Mouse (Mus musculus) cerebellum, postnatal 4 days (tissue): ENCODE measurements around the gene Tenm2.

Source experiments
- DNase-seq, 2 experiments: peaks; one replicate each; pipeline ENCODE4 v3.0.0; 2022; ENCODE audit warnings: low spot score in 2 of 2, mixed read lengths in 1 of 2

Tenm2 gene

DNA sequence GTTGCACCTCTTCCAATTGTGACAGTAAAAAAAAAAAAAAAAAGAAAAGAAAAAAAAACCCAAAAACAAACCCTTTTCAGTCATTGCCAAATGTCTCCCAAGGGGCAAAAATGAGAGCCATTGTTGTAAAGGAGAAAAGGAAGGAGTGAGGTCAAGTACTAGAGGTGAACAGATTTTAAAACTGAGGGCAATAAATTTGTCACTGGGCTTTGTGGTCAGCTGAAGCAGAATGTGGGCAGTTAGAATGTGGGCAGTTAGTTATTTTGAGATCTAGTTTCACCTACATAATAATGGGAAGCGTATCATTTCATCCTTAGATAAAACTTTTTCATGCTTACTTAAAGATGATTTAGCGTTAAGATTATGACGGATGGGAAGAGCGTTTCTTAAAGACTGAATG lies 1016.2 kb downstream of the Tenm2 start:
- no peak for DNase-seq

- no peak for DNase-seq
These were observed 1021.2 kb downstream of the Tenm2 start for GRCm38 (mm10) chr11:36214589-36214988.

GRCm38 (mm10) chr11:36204381-36204780 lies 1031.4 kb downstream of the Tenm2 start:
- DNase-seq: no peak

GRCm38 (mm10) chr11:36203896-36204295 lies 1031.9 kb downstream of the Tenm2 start:
- DNase-seq: no peak

- no peak for DNase-seq
These were observed 1041.4 kb downstream of the Tenm2 start for GRCm38 (mm10) chr11:36194348-36194747.

GRCm38 (mm10) chr11:36176106-36176505 lies 1059.7 kb downstream of the Tenm2 start:
- peak in 1 of 2 experiments; percentile 50 for DNase-seq

GRCm38 (mm10) chr11:36173076-36173690 lies 1062.6 kb downstream of the Tenm2 start:
- no peak for DNase-seq

- no peak for DNase-seq
These were observed 1063.2 kb downstream of the Tenm2 start for GRCm38 (mm10) chr11:36172520-36172919.

DNA sequence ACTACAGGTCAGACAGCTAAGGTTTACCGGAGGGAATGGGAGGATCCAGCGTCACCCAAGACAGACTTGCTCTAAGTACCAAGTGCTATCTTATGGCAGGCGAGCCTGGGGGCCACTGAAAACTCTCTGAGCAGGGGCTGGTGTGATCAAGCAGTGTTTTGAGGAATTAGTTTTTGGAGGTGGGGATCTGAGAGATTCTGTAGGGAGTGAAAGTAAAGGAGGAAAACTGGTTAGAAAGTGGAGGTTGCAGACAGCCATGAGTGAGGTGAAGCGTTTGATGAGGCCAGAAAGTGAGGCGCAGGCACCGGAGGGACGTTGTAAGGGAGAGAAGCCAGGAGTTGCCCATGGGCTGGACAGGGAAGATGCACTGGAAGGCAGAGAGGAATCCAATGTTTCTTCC lies 1063.8 kb downstream of the Tenm2 start:
- no peak for DNase-seq

DNA sequence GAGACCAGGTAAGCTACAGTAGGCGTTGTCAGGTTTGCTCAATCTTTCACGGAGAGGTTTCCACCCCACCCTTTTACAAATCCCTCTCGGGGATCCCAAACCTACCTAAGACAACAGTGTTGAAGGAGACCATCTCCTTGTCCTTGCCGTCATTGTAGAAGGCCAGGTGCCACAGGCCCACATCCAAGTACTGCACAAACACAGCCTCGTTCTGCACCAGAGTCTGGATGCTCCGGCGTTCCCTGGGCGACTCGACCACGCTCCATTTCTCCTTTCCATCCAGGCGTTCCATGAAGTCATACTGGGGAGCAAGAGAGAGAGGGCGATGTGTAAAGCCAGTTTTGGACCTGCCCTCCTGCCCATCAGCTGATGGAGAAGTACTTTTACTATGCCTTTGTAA lies 1064.5 kb downstream of the Tenm2 start:
- no peak for DNase-seq

DNA sequence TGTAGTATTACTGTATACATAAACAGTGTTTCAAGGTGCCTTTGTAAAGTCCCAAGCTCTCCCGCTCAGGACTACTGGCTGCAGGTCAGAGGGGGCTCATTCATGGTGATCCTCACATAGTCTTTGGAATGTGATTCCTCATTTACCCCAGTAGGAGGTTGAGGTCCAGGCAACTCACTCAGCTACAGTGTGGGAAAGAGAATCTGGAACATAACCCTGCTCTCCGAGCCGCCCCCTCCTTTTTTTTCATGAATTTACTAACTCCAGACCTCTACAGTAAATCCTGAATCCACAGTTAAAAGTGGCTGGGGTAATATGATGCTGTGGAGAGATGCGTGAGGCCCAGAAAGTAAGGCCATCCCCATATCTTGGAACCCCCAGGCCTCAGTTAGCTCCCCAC lies 1066.0 kb downstream of the Tenm2 start:
- DNase-seq: no peak

DNA sequence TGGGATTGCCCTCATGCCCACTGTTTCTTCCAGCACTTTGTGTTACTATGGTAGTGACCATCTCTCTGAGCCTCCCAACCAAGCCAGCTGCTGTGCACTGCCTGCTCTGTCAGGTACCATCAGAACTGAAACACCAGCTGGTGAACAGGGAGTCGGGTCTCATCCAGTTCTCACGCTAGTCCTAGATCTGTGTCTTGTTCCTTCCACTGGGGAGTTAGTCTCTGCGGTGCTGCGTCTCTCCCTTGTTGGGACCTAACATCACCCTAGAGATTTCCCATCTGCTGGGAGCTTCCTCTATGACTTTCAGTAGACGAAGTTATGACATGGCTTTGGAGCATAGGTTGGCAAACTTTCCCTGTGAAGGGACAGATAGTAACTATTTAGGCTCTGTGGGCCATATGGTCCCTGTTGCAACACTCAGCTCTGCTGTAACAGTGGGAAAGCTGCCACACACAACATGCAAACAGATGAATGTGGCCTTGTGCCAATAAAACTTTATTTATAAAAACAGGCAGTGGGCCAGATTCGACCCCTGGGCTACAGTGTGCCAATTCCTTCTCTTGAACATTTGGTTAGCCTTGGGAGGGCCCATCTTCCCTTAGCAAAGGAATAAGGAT lies 1066.7 kb downstream of the Tenm2 start:
- DNase-seq: peak in 1 of 2 experiments; percentile 38

DNA sequence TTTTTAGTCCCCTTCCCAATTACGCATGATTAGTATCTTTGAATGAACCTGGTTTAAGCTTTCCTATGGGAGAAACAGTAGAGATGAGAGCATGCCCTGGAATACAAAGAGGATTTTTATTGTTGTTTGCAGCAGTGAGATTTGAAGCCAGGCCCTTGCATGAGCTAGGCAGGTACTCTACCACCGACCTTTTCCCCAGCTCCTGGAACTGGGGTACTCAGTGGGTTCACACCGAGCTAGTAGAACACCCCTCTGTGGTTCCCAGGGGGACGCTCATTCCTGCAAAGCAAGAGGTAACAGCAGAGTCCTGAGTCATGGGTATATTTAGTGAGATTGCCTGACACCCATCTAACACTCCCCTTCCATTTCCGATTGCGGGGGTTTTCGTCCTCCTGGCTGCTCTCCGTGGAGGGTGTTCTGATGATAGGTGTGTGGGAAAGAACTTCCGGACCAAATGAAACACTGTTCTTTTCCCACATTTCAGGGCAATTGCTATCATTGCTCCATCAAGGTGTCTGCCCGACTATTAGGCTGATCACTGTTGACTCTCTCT lies 1067.9 kb downstream of the Tenm2 start:
- DNase-seq: no peak

GRCm38 (mm10) chr11:36163580-36163979 lies 1072.2 kb downstream of the Tenm2 start:
- DNase-seq: no peak

DNA sequence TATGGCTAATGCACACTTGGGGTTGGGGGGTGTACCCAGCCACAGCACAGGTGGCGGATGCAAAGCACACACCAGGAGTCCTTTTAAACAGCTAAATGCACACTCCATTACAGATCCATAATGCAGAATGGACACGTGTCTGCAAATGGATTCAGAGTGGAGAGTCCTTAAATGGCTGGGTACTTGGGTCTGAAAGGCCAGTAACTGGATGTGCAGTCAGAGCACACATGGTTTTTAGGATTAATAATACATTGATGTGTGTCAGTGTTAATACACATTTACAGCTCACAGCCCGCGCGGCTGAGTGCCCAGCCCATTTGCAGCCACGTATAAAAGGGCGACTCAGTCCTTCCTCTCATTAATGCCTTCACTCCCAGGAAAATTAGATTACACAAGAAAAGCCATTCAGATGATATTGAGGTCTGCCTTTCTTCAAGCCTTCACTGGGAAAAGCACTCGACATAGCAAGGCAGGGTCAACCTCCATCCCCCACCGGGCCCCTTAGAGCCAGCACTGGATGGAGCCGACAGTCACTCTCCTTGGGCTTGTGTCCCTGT lies 1073.9 kb downstream of the Tenm2 start:
- no peak for DNase-seq

GRCm38 (mm10) chr11:36153450-36153849 lies 1082.3 kb downstream of the Tenm2 start:
- no peak for DNase-seq

DNA sequence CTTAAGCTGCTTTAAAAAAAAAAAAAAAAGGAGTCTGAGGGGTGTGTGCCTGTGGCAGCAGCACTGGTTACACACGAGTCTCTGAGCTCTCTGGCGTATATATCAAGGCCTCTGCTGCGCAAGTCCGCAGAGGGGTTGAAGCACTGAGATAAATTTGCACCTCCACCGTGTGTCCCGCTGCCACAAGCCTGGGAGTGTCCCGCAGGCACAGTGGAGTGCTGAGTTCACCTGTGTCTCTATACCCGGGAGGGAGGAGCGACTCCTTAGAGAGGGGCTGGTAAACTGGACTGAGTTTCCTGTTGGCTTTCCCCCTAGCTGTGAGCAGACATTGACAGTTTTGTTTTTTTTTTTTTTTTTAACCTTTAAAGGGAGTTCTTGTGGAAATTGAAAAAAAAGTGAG lies 1082.8 kb downstream of the Tenm2 start:
- no peak for DNase-seq

GRCm38 (mm10) chr11:36152226-36152625 lies 1083.5 kb downstream of the Tenm2 start:
- no peak for DNase-seq

GRCm38 (mm10) chr11:36149092-36149491 lies 1086.7 kb downstream of the Tenm2 start:
- no peak for DNase-seq

GRCm38 (mm10) chr11:36145057-36145456 lies 1090.7 kb downstream of the Tenm2 start:
- no peak for DNase-seq

DNA sequence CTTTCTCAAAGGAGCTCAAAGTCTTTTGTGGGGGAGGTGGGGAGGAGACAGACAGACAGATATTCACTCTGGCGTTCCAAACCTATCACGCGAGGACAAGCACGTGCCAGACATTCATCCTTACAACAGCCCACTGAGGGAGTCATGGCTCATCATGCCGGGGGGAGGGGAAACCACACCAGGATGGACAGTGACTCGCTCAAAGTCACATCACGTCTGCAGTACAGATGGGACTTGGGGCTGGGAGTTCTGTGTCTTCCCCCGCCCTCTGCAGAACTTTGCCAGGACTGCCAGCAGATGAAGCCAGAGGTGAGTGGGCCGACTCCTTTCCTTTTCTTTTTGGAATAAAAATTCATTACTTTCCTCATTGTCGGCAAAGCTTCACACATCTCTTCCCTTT lies 1095.4 kb downstream of the Tenm2 start:
- no peak for DNase-seq

DNA sequence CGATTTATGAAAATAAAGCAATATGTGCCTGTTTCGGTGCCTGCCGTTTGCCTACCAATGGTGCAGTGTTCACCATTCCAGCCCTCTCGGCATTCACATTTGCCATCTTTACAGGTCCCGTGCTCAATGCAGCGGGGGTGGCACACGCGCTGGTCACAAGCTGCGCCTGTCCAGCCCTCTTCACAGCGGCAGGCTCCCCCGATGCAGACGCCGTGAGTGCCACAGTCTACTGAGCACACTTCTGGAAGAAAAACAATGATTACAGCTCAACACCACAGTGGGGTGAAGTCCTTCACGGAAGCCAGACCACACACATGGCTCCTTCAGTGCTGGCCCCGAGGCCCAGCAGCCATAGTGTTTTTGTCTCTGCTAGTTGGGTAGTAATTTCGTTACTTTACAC lies 1096.2 kb downstream of the Tenm2 start:
- DNase-seq: no peak

DNA sequence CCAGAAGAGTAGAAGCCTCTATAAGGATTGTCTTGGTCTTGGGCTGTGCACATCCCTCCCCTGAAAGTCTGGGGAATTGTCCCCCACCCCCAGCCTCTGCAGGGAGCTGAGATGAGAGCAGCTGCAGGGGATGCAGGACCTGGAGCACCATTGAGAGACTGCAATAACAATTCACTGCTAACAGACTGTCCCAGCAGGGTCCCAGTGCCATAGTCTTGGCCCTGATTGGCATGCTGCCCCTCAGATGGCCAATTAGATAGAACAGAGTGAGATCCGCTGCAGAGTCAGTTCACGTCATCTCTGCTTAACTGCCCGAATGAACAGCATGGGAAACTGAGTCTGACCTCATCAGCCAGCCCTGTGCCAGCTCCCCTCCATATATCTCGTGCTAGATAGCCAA lies 1097.9 kb downstream of the Tenm2 start:
- peak in 1 of 2 experiments; percentile 74 for DNase-seq
